Mouse (Mus musculus): ENCODE data around the gene Olfr316. TPM values are rescaled to one million over a fixed set of nuclear protein-coding genes. Genes with fewer than 3 reads are reported as not detected.

The Olfr316 gene
- polyA plus RNA-seq, 2 experiments from 2014 or later = not detected

Other genes starting within 250 kb of the Olfr316 start
- not detected for gene Olfr330, start 217.9 kb upstream of the Olfr316 start, polyA plus RNA-seq (2017; shearing (Covaris generic))
- not detected for gene Olfr329-ps, start 206.3 kb upstream of the Olfr316 start, polyA plus RNA-seq (2017; shearing (Covaris generic))
- not detected for gene Olfr328, start 197.1 kb upstream of the Olfr316 start, polyA plus RNA-seq (2017; shearing (Covaris generic))
- under 1 TPM in 1 of 2 experiments, not detected in 1; 0.36 TPM for gene Olfr224, start 182.2 kb upstream of the Olfr316 start, polyA plus RNA-seq (2017; shearing (Covaris generic))
- not detected for gene Olfr325, start 175.0 kb upstream of the Olfr316 start, polyA plus RNA-seq (2017; shearing (Covaris generic))
- not detected for gene Olfr324, start 157.6 kb upstream of the Olfr316 start, polyA plus RNA-seq (2017; shearing (Covaris generic))
- gene 2210407C18Rik, start 136.7 kb upstream of the Olfr316 start, polyA plus RNA-seq (2017; shearing (Covaris generic)) = not detected
- not detected for gene Olfr323, start 122.2 kb upstream of the Olfr316 start, polyA plus RNA-seq (2017; shearing (Covaris generic))
- gene Trim58, start 112.3 kb upstream of the Olfr316 start, polyA plus RNA-seq (2017; shearing (Covaris generic)) = not detected
- gene Olfr322, start 94.0 kb upstream of the Olfr316 start, polyA plus RNA-seq (2017; shearing (Covaris generic)) = not detected
- gene Olfr320, start 71.6 kb upstream of the Olfr316 start, polyA plus RNA-seq (2017; shearing (Covaris generic)) = not detected
- not detected for gene Olfr319, start 53.6 kb upstream of the Olfr316 start, polyA plus RNA-seq (2017; shearing (Covaris generic))
- not detected for gene Olfr318, start 28.7 kb upstream of the Olfr316 start, polyA plus RNA-seq (2017; shearing (Covaris generic))
- not detected for gene Olfr317, start 13.5 kb upstream of the Olfr316 start, polyA plus RNA-seq (2017; shearing (Covaris generic))
- gene Olfr315, start 20.5 kb downstream of the Olfr316 start, polyA plus RNA-seq (2017; shearing (Covaris generic)) = not detected
- not detected for gene Olfr314, start 30.2 kb downstream of the Olfr316 start, polyA plus RNA-seq (2017; shearing (Covaris generic))
- gene Fam183b, start 49.2 kb downstream of the Olfr316 start, polyA plus RNA-seq (2017; shearing (Covaris generic)) = under 1 TPM in 1 of 2 experiments, not detected in 1; 1.00 TPM
- not detected for gene Olfr313, start 62.3 kb downstream of the Olfr316 start, polyA plus RNA-seq (2017; shearing (Covaris generic))
- under 1 TPM in 1 of 2 experiments, not detected in 1; 0.13 TPM for gene Olfr312, start 76.5 kb downstream of the Olfr316 start, polyA plus RNA-seq (2017; shearing (Covaris generic))
- gene Olfr311, start 86.5 kb downstream of the Olfr316 start, polyA plus RNA-seq (2017; shearing (Covaris generic)) = not detected
- gene Gm12258, start 94.4 kb downstream of the Olfr316 start, polyA plus RNA-seq (2017; shearing (Covaris generic)) = 1 to 10 TPM; 7.1 to 7.9 TPM
- gene 2810021J22Rik, start 114.5 kb downstream of the Olfr316 start, polyA plus RNA-seq (2017; shearing (Covaris generic)) = 10 to 100 TPM; 11.0 to 14.5 TPM
- gene Zfp39, start 151.5 kb downstream of the Olfr316 start, polyA plus RNA-seq (2017; shearing (Covaris generic)) = 10 to 100 TPM in 1 of 2 experiments, 1 to 10 TPM in 1; 8.2 to 10.6 TPM
- gene Btnl10, start 165.2 kb downstream of the Olfr316 start, polyA plus RNA-seq (2017; shearing (Covaris generic)) = not detected
- gene Rnf187, start 186.2 kb downstream of the Olfr316 start, polyA plus RNA-seq (2017; shearing (Covaris generic)) = 10 to 100 TPM in 1 of 2 experiments, 1 to 10 TPM in 1; 10.0 to 18.7 TPM
- gene Hist3h2ba, start 196.2 kb downstream of the Olfr316 start, polyA plus RNA-seq (2017; shearing (Covaris generic)) = 1 to 10 TPM; 4.9 to 6.6 TPM
- 10 to 100 TPM in 1 of 2 experiments, 1 to 10 TPM in 1; 9.6 to 10.3 TPM for gene Hist3h2a, start 202.0 kb downstream of the Olfr316 start, polyA plus RNA-seq (2017; shearing (Covaris generic))
- gene Trim17, start 202.0 kb downstream of the Olfr316 start, polyA plus RNA-seq (2017; shearing (Covaris generic)) = under 1 TPM; 0.28 to 0.46 TPM
- gene Trim11, start 225.4 kb downstream of the Olfr316 start, polyA plus RNA-seq (2017; shearing (Covaris generic)) = 10 to 100 TPM; 23.7 to 27.1 TPM

All from CD4-positive, CD25-positive, alpha-beta regulatory T cell, adult 4 months (primary cell).